Mouse (Mus musculus) heart, adult 2 months (tissue): ENCODE measurements at regions not wholly inside any gene's neighbourhood (a gene's known extent, or its start where the extent isn't known, plus 50 kb on each side); places are given as distances from the start of the nearest gene placed in this dataset.

Experiments used
- CTCF ChIP-seq: fragments of 200-600 bp; IDR thresholded peaks from 2 replicates; pipeline ENCODE4 v1.8.1; 2022; ENCODE audit warnings: antibody characterized with exemption, mild to moderate bottlenecking, moderate library complexity
- EP300 ChIP-seq: fragments of 200-500 bp; IDR thresholded peaks from 2 replicates; pipeline ENCODE4 v1.6.1; 2011; ENCODE audit warnings: low read depth, low read length, control low read depth; ENCODE audit not compliant: insufficient read depth

DNA sequence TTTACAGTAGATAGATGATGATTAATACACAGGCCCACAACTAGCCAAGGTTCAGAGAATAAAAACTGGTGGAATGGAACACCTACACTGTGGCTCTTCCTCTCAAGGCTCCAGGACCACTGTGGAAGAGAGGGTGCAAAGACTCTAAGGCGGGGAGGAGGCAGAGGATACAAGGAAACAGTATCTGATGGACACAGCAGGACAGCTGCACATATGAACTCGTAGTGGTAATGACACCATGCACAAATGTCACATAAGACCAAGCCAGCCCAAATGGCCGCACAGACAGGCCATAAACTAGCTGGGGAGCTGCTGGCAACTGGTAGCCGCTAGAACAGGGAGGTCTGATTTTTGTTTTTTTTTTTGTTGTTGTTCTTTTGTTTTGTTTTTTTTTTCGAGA, 197.0 kb upstream of the Serp2 start:
- TF ChIP-seq CTCF (no peak), EP300 (no peak)
